Mouse (Mus musculus) spleen, adult 2 months (tissue): ENCODE measurements around the gene Tbc1d1. TPM values are rescaled to one million over a fixed set of nuclear protein-coding genes. Genes with fewer than 3 reads are reported as not detected.

Experiments used
- DNase-seq, 2 experiments: peaks; one replicate each; pipeline versions ENCODE4 v3.0.0 to v3.0.0-alpha.2; 2012 to 2021; ENCODE audit warnings: low spot score in 2 of 2, low read depth in 1 of 2
- H3K27ac ChIP-seq: fragments of 200-500 bp; 2 replicates; pipeline ENCODE4 v1.5.1; 2012; ENCODE audit warnings: low read length, inconsistent platforms; ENCODE audit not compliant: insufficient read depth
- H3K27me3 ChIP-seq: fragments of 200-500 bp; 2 replicates; pipeline ENCODE4 v1.6.1; 2012; ENCODE audit warnings: mild to moderate bottlenecking, moderate library complexity, low read length, inconsistent platforms; ENCODE audit not compliant: control insufficient read depth, insufficient read depth
- H3K36me3 ChIP-seq: fragments of 200-500 bp; 2 replicates; pipeline ENCODE4 v1.6.1; 2012; ENCODE audit warnings: mild to moderate bottlenecking, low read length, inconsistent platforms; ENCODE audit not compliant: control insufficient read depth, insufficient read depth
- H3K4me1 ChIP-seq: fragments of 200-500 bp; 2 replicates; pipeline ENCODE4 v1.6.1; 2011; ENCODE audit warnings: inconsistent platforms; ENCODE audit not compliant: control insufficient read depth, insufficient read depth, insufficient read length
- H3K4me3 ChIP-seq: fragments of 200-500 bp; 2 replicates; pipeline ENCODE4 v1.5.1; 2011; ENCODE audit warnings: mild to moderate bottlenecking, inconsistent platforms; ENCODE audit not compliant: insufficient read depth, insufficient read length; ENCODE audit errors: extremely low read depth
- CTCF ChIP-seq: fragments of 200-500 bp; IDR thresholded peaks from 2 replicates; pipeline ENCODE4 v1.5.1; 2011; ENCODE audit warnings: mild to moderate bottlenecking, inconsistent platforms; ENCODE audit not compliant: insufficient read depth, insufficient read length, insufficient replicate concordance; ENCODE audit errors: extremely low read depth
- POLR2A ChIP-seq: fragments of 200-500 bp; IDR thresholded peaks from 2 replicates; pipeline ENCODE4 v1.6.1; 2011; ENCODE audit warnings: low read depth, low read length, inconsistent platforms
- WGBS: fragments of 180-500 bp; shearing (Covaris S2); methylation state at CpG from one replicate; pipeline ENCODE4 v1.1.7; 2018; 5-methylcytosine and 5-hydroxymethylcytosine counted together
- polyA plus RNA-seq: library from polyadenylated mRNA; depleted of rRNA; stranded (reverse); fragments of >200 nt; gene quantifications from 2 replicates; pipeline ENCODE4 v1.2.3, GENCODE M21; 2012

Tbc1d1 gene
- polyA plus RNA-seq, 1 experiment: 16.8 TPM

DNA sequence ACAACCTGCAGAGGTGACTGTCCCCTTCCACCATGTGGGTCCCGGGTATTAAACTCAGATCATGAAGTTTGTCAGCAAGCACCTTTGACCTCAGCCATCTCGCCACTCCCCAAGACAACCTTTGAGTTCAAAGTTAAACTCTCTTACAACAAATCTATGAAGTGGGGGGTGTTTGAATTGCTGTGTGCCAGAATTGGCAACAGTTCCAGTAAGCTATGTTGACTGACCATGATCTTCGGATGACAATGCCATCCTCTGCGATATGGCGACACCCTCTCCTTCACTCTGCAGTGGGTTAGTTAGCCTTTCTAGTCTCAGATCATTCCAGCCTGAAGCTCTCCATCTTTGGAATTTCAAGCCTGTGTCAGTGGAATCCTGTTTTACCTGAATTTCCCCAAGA is 217.6 kb downstream of the Tbc1d1 start:
- H3K4me3 ChIP-seq: no peak overlapping the region
- H3K4me1 ChIP-seq: peaks cover 23% of the 10 kb centered on the region; the same call in 1 of the 2 replicates
- H3K27me3 ChIP-seq: no peaks in the 10 kb centered on the region
- H3K36me3 ChIP-seq: no peaks in the 10 kb centered on the region
- 93% methylated on average over 5 of the region's 5 CpGs for WGBS
- H3K27ac ChIP-seq: no peak overlapping the region
- no peak for DNase-seq
- no peak for TF ChIP-seq CTCF
- TF ChIP-seq POLR2A: no peak

- no peak for DNase-seq
- Histone ChIP-seq H3K27ac (no peak overlapping the region), H3K27me3 (no peaks in the 10 kb centered on the region), H3K4me1 (peaks cover 41% of the 10 kb centered on the region), H3K4me3 (no peak overlapping the region), H3K36me3 (no peaks in the 10 kb centered on the region)
- 20% methylated on average over 3 of the region's 3 CpGs for WGBS
- TF ChIP-seq POLR2A: no peak
- TF ChIP-seq CTCF: no peak
These were observed 219.7 kb downstream of the Tbc1d1 start for GRCm38 (mm10) chr5:64375851-64376250.

- peaks cover 44% of the 10 kb centered on the region for H3K4me1 ChIP-seq
- H3K27me3 ChIP-seq: no peaks in the 10 kb centered on the region
- H3K27ac ChIP-seq: peak overlapping the region; percentile 34
- TF ChIP-seq CTCF (no peak), POLR2A (no peak)
- H3K4me3 ChIP-seq: no peak overlapping the region
- no peak for DNase-seq
- WGBS: 29% methylated on average over 7 of the region's 7 CpGs
- no peaks in the 10 kb centered on the region for H3K36me3 ChIP-seq
These were observed 220.4 kb downstream of the Tbc1d1 start for GRCm38 (mm10) chr5:64376466-64376865.

GRCm38 (mm10) chr5:64377705-64378104 is 221.6 kb downstream of the Tbc1d1 start:
- 25% methylated on average over 8 of the region's 8 CpGs for WGBS
- Histone ChIP-seq H3K27ac (peak overlapping the region; percentile 25), H3K4me3 (no peak overlapping the region), H3K27me3 (no peaks in the 10 kb centered on the region), H3K4me1 (peaks cover 46% of the 10 kb centered on the region), H3K36me3 (no peaks in the 10 kb centered on the region)
- TF ChIP-seq CTCF: no peak
- no peak for TF ChIP-seq POLR2A
- DNase-seq: no peak

DNA sequence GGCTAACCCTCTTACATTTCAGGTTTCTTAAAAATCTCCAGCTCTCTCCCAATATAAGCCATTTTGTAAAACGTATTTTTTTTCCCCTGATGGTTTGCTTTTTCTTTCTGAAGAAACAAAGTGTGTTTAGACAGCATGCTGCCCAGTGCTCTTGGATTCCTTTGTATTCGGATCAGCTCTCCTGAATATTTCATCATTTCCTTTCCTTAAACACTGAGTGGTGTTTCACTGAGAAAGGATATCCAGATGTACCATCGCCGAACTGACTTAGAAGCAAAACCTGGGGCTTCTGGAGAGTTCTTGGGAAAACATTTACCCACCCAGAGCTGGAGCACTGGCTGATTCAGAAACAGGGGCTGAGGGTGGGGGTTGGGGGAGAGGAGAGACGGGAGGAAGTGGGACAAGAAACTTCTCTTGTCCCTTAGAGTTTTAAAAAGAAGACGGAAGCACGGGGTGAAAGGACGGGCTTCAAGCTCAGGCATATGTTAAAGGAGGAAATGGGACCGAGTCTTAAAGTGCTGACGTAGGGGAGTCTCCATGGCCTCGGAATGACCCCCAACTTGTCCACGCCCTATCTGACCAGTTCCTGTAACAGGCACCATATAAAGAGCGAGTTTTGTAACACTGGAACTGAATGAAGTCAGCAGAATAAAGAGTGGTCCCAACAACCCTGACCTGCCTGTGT is 222.6 kb downstream of the Tbc1d1 start:
- Histone ChIP-seq H3K36me3 (no peaks in the 10 kb centered on the region), H3K4me1 (peaks cover 46% of the 10 kb centered on the region), H3K27ac (peak overlapping the region; percentile 54), H3K4me3 (no peak overlapping the region), H3K27me3 (no peaks in the 10 kb centered on the region)
- DNase-seq: no peak
- no peak for TF ChIP-seq CTCF
- no peak for TF ChIP-seq POLR2A
- 27% methylated on average over 13 of the region's 13 CpGs for WGBS

DNA sequence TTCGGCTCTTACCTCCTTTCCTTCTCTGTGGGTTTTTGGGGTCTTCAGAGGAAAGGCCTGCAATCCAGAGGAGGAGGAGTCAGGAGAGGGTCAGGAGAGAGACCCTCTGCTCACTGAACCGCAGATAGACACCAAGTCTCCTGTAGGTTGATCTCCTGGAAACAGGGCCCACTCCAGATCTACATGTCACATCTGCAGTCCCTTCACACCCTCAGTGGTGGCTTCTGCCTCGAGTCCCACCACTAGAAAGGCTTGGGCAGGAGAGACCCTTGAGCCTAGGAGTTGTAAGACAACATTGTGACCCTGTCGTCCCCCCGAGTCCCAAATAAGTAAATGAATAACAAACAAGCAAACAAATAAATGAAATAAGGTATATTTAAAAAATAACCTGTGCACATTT is 223.7 kb downstream of the Tbc1d1 start:
- Histone ChIP-seq H3K27ac (peak overlapping the region; percentile 18; the same call in 1 of the 2 replicates), H3K36me3 (no peaks in the 10 kb centered on the region), H3K4me1 (peaks cover 46% of the 10 kb centered on the region), H3K4me3 (no peak overlapping the region), H3K27me3 (no peaks in the 10 kb centered on the region)
- TF ChIP-seq POLR2A (no peak), CTCF (no peak)
- WGBS: 84% methylated on average over 5 of the region's 5 CpGs
- DNase-seq: no peak

DNA sequence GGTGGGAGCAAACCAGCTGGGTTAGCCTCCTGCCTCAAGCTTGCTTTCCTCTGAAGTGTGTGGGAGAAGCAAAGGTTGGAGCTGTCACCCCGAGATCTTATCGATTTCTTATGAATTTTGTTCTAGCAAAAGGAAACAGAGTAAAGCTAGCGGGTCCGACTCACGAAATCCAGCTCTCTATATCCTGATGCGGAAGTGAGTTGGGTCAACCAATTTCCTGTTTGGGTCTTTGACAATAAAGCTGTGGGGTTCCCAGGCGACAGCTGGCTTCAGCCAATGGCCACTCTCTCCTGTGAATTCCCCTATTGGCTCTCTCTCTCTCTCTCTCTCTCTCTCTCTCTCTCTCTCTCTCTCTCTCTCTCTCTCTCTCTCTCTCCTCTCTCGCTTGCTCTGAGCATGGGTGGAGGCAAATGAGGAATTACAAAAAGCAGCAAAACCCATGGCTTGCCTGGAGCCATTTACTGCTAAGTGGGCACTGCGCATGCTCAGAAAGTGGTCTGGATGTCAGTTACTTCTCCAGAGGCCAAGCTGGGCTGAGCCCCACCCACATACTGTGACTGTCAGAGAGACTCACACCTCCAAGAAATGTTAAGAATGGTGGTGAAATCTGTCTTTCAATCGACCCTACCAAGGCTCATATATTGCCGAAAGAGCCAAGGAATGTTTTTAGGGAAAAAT is 224.7 kb downstream of the Tbc1d1 start:
- no peak for TF ChIP-seq CTCF
- no peak for TF ChIP-seq POLR2A
- Histone ChIP-seq H3K4me3 (no peak overlapping the region), H3K27ac (peak overlapping the region; percentile 66), H3K4me1 (peaks cover 43% of the 10 kb centered on the region), H3K36me3 (no peaks in the 10 kb centered on the region), H3K27me3 (no peaks in the 10 kb centered on the region)
- peak in 1 of 2 experiments; percentile 47 for DNase-seq
- WGBS: 15% methylated on average over 11 of the region's 11 CpGs
